Mouse (Mus musculus) v-Abl transformed pro-B cells (cell line): Measurements from ENCODE around the gene Coro7.

Source experiments
- in situ Hi-C, 2 experiments: fragments of 400-800 bp; cut with MboI; formaldehyde crosslinking; loops; one replicate each; pipeline ENCODE4 v1.15.1; 2025; ENCODE audit not compliant: unreplicated experiment in 2 of 2

Gene Coro7

DNA sequence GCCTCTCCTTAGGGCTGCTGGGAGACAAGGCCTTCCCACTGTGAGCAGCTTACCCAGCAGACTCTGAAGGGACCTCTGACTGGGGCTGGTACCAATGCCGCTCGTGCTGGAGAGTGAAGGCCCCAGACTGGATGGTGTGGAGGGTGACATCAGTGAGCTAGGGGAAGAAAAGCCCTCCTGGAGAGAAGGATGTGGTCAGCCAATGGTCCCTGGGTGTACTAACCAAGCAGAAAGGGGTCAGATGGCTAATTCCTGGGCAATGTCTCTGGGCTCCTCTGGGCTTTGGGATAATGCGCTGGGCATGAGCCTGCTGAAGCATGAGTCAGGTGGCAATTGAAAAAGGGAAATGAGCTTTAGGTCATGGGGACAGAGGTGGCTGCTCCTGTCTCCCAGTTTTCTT, 45.9 kb downstream of the Coro7 start:
- in situ Hi-C loops = no loop called here

DNA sequence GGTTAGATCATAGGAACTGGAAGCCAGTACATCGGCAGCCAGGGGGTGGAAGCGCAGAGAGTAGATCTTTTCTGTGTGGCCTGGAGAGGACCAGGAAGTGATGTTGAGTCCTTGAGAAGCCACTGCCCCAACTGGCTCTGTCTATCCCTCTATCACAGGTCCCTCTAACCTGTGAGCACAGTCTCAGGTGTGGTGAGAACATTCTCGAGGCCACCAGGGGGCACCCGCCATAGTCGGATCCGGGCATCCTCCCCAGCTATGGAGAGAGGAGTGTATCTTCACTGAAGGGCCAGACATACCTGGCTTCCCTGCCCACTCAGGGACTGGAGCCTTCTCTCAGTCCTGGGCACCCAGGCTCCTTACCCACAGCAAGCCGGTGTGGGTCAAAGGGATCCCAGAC, 47.5 kb downstream of the Coro7 start:
- in situ Hi-C loops = no loop called here

DNA sequence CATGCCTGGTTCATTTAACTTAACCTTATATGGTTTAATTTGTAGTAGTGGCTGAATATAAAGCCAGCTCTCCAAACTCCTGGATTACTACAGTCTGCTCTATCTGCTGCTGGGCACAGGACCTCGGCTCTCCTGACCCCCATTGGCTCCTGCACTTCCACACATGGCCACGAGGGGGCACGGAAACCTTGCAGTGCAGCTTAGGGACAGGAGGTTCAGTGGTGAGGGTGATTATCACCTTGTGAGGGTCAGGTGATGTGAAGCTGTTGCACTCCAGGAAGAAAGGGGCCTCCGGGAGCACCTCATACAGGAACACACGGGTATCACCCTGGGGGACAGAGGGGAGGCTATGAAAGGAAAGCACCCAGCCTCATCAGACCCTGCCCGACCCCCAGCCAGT, 49.6 kb downstream of the Coro7 start:
- in situ Hi-C loops = no loop called here

DNA sequence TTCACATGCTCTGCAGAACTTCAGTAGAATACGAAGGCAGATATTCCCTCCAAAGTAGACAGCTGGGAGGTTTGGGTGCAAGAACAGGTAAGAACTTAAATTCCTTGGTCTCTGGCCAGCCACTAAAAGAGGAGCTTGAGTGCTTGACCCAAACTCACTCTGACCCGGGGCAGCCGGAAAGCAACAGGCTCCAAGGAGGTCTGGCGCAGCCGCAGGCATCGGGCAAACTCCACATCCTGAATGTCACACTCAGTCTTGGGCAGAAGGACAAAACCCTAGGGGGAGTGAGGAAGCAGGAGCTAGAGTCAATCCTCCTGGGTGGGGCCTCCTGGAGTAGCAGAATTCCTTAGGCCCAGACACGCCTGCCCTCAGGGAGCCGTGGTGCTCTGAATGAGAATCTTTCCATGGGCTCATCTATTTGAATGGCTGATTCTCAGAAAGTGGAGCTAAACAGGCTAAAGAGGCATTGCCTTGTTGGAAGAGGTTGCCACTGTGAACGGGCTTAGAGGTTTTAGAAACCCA, 50.6 kb downstream of the Coro7 start:
- in situ Hi-C loops = no loop called here

DNA sequence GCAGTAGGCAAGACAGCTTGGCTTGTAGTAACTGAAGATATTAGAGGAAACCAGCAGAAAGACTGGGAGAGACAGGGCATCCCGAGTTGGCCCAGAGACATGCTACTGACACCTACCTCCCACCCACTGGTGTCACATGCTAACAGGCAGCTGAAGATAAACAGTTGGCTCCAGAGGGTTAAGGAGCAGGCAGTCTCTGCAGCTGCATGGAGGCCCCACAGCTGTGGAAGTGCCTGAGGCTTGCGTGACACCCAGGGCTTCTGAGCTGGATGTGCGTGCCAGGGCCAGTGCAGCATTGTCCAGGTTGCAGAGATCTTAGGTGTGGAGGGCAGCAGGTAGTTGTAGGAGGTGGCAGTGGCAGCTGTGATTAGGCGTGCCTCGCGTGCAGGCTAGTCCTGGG, 52.5 kb downstream of the Coro7 start:
- in situ Hi-C loops = no loop called here

DNA sequence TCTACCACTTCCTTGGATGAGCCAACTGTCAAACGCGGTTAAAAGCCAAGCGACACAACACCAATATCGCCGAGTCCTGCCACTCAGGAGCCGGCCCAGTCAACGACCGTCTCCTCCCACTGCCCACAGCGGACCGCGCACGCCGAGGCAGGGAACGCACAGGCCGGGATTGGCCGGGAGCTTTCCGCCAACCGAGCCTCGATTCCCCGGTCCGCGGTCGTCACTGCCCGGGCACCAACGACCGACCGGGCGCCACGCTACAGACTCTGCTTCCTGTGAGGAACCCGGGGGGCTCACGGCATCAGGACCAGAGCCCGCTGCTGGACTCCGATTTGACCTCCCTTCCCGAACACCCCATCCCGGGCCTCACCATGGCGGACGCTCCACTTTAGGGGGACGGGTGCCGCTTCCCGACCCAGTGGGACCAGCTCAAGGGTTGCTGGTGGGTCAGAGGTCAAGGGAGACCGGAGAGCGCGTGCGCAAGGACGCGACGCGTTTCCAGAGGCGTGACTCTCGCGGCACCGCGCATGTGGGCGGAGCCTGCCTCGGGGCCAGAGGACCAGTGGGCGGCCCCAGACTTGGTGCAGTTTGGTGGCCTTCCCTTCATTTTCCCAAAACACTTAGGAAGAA, 55.0 kb downstream of the Coro7 start, which contains the start of gene Pam16:
Gene Pam16, minus strand, starts transcription at position 508 of the 630 bp plus-strand sequence.
- in situ Hi-C loops = no loop called here

DNA sequence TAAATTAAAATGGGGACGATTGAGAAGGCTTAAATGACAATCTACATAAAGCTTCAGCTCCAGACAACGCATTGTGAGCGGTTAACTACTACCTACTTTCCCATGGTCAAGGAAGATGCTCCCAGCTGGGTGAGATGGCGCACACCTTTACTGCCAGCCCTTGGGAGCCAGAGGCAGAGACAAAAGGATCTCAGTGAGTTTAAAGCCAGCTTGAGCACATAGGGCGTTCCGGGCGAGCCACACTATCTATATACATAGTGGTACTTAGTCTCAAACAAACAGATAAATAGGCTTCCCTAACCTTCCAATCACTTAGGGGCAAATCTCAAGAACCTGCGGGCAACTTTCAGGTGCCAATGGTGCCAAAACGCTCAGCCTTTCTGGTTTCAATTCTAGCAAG, 55.5 kb downstream of the Coro7 start:
- in situ Hi-C loops = no loop called here

DNA sequence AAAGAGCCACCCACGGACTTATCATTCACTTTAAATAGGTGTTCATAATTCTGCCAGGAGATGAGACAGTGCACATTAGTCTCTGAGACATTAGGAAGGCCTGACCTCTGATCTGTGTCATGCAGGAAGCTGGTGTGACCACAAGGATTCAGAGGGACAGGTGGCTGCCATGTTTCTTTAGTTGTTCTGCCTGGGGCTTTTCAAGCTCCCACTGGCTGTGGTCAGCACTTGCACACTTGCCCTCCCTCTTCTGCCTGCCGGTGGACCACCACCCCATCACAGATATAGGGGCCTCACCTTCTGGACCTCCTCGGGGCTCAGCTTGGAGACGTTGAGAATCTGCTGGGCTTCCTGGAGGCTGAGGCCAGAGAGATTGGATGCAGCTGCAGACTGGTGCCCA, 62.7 kb downstream of the Coro7 start:
- in situ Hi-C loops = loop anchor here in 1 of 2 experiments (5.0 kb wide), 1 partner anchor 100 kb away; the partner anchor contains the start of gene Nmral1

DNA sequence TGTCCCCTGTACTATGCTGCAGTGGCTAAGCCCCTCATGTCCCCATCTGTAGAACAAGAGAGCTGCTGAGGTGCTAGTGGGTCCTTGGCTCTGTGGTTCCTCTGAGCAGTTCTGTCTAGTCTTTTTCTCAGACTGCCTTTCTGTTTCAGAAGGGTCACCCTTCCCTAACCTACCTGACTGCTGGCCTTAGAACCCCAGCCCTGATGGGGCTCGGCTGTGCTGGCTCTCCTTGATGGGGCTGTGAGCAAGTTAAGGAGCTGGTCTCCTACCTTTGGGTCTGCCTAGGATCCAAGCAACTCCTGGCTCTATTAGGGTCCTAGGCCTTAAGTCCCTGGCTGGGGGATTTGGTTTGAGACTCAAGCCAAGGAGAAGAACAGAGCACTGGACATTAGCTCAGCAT, 64.3 kb downstream of the Coro7 start:
- in situ Hi-C loops = loop anchor here in 1 of 2 experiments (5.0 kb wide), 1 partner anchor 102 kb away; the partner anchor contains the start of gene Nmral1

DNA sequence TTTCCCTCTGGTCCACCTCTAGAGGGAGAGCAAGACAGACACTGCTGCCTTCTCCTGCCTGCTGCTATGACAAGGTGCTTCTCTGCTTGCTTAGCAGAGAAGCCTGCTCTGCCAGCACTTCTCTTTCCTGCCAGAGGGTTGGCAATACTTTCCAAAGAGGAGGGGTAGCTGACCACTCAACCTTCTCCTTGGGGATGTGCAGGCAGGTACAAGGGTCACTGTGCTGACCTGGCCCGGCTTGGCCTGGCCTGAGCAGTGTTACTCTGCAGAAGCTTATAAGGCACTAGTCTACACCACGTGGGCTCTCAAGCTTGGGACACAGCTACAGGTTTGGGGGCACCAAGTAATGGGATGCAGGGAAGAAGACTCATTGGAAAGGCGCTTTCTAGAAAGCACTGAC, 64.9 kb downstream of the Coro7 start:
- in situ Hi-C loops = loop anchor here (5.0 kb wide), 4 partner anchors 47 to 122 kb away; partner anchors contain the start of gene Nmral1 (in 1 of the 2)

DNA sequence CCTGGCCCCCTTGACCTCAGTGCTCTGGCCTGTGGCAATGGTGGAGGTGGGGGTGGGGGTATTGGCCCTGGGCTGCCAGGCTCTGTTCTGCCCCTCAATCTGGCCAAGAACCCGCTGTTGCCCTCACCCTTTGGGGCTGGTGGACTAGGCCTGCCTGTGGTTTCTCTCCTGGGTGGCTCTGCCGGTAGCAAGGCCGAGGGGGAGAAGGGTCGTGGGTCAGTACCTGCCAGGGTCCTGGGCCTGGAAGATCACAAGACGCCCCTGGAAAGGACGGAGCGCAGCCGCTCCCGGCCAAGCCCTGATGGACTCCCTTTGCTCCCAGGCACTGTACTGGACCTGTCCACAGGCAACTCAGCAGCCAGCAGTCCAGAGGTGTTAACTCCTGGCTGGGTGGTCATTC, 65.8 kb downstream of the Coro7 start:
- in situ Hi-C loops = loop anchor here (5.0 kb wide), 3 partner anchors 46 to 121 kb away; no protein-coding TSS in a partner anchor

DNA sequence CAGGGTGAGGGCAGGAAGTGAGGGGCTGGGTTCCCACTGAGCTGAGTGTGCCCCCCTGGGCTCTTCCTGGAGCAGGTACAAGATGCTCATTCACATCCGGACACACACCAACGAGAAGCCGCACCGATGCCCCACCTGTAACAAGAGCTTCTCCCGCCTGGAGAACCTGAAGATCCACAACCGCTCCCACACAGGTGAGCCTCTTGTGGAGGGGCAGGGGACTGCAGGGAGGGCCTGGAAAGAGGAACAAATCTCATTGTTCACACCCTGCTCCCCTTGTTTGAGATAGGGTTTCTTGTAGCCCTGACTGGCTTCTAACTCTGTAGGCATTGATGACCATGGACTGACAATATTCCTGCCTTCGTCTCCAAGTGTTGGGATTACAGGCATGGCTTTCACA, 67.9 kb downstream of the Coro7 start:
- in situ Hi-C loops = loop anchor here (5.0 kb wide), 3 partner anchors 44 to 119 kb away; no protein-coding TSS in a partner anchor

DNA sequence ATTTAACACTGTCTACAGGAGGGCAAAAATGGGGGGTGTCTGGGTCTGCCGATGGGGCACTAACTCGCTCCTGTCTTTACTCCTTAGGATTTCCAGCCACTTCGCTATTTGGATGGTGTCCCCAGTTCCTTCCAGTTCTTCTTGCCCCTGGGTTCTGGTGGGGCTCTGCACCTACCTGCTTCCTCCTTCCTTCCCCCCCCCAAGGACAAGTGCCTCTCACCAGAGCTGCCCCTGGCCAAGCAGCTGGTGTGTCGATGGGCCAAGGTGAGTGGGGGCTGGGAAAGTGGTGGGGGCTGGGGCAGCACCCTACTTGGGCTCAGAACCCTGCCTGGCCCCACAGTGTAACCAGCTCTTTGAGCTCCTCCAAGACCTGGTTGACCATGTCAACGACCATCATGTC, 68.4 kb downstream of the Coro7 start:
- in situ Hi-C loops = loop anchor here (5.0 kb wide), 3 partner anchors 44 to 119 kb away; no protein-coding TSS in a partner anchor

DNA sequence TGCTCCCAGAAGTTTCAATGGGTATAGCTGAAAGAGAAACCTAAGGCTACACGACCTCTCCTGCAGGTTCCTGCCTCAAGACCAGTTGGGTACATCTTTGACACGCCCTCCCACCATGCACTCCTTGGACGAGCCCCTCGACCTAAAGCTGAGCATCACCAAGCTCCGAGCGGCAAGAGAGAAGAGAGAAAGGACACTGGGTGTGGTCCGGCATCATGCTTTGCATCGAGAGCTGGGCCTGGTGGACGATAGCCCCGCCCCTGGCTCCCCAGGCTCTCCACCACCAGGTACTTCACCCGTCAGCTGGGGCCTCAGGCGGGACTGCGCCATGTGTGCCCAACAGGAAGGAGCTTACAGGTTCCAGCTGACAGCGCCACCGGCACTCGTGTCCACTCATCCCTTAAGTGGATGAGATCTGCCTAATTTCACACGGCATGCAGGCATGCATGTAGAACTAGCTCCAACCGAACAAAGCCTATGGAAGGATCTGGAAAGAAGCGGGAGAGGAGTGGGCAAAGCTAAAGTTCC, 71.0 kb downstream of the Coro7 start:
- in situ Hi-C loops = loop anchor here (5.0 kb wide), 3 partner anchors 36 to 296 kb away; no protein-coding TSS in a partner anchor

DNA sequence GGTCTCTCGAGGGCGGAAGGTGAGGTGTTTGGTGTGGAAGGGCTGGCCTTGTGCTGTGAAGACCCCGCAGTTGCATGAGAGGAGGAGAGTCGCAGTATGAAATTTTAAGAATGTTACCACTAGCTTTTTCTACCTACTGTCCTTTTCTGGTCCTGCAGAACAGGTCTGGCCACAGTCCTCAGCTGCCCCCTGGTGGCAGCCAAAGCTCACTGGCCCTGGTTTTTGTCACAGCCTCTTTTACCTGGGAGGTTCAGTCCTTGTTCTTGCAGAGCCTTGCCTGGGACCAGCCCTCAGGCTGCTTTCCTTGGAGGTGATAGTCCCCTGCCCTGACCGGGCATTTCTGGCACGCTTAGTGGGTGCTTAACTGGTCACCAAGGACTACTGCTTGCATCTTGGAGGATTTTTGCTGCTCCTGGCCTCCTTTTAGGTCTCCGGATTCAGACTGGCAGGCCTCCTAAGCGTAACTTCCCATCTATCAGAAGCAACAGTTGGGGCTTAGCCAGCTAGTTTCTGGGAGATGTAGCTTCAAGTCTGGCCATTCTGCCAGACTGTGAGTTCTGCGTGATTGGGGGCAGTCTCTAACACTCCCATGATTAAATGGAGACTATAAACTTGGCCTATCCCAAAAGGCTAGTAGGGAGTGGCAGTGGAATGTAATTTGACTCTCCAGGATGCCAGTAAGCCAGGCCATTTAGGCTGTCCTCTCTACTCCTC, 71.6 kb downstream of the Coro7 start:
- in situ Hi-C loops = loop anchor here (5.0 kb wide), 3 partner anchors 36 to 296 kb away; no protein-coding TSS in a partner anchor

DNA sequence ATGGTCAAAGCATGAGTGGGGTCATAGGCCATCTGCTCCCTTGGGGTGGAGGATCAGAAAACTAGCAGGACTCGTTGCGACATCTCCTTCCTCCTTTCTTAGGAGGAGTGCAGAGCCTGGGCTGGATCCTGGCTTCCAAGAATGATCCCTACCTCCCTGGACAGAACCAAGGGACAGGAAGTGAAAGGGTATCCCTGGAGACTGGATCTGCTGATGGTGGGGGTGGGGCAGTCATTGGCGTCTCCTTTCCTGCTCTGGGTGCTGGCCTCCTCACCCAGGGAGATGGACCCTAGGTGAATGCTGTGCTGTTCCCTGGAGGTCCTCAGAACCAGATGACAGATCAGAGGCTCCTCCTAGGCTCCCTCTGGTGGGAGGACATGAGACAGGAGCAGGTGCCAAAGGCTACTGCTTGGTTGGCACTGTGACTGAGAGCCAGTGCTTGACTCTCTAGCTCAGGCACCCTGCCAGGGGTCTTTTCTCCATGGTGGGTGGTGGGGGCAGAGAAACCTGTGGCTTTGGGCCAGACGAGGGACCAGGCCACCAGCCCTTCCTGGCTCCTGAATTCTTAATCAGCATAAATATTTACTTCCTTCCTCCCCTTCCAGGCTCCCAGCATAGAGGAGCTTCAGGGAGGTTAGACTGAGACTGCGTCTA, 73.0 kb downstream of the Coro7 start:
- in situ Hi-C loops = loop anchor here (5.0 kb wide), 3 partner anchors 34 to 294 kb away; no protein-coding TSS in a partner anchor

DNA sequence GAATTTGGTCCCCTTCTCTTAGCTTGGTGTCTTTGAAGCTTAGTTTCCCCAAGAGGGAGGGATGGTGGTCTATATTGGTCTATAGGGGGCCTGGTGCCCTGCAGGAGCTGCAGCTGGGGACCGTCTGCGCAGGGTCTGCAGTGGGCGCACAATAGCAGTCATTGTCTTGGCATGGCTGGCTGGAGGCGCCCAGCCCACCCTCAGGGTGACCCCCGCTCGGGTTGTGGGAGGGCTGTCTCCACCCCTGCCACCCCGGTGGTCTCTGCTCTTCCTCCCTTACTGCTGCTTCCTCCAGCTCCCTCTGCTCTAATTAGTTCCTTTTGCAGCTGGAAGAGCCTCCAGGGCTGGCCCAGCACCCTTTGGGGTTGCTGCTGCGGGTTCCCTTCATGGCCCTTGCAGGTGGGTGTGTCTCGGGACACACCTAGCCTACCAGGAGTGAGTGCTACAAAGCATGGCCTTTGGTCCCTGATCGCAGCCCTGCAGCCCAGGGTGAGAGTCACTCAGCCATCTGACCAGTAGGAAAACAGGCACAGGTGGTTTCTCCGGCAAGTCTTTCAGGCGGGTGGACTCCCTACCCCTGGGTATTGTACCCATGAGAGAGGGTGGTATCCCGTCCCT, 74.0 kb downstream of the Coro7 start:
- in situ Hi-C loops = loop anchor here (5.0 kb wide), 3 partner anchors 33 to 293 kb away; no protein-coding TSS in a partner anchor

DNA sequence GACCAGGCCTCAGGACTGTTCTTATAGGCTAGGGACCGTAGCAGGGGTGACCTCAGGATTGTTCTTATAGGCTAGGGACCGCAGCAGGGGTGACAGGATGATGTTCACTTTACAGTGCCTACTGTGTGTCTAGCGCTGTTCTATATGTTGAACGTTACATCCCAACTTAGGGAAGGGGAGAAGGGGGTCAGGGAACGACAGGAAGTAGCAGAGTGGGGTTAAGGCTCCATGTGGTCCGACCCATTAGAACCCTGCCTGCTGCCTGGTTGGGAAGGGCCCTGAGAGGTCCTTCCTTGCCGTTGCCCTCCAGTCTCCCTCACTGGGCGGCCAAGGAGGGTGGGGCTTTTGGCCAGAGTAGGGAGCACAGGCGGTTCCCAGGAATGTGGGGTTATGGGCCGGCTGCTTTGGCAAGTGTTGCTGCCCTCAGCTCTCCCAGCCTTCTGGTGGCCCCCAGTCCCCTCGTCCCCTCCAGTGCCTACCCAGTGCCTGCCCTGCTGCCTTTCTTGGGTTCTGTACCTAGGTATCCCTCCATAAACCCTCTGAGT, 75.2 kb downstream of the Coro7 start:
- in situ Hi-C loops = no loop called here

DNA sequence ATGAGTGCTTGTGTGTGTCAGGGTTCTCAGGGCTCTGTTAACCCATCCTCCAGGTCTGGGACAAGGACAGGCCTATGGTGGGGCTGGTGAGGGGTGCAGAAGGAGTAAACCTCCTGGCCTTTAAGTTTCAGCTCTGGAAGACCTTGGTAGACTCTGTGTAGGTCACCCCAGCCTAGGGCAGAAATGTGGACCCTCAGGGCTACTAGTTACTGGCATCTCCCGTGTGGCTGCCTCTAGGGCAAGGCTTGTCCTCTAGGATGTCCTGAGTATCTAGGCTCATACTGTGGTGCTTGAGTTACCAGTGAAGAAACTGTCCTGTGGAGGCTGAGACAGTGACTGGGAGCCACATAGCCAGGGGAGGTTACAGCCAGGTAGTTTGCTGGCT, 76.1 kb downstream of the Coro7 start:
- in situ Hi-C loops = no loop called here
